ENCODE assay signal across 21 mouse cellular contexts in the genomic region with DNA sequence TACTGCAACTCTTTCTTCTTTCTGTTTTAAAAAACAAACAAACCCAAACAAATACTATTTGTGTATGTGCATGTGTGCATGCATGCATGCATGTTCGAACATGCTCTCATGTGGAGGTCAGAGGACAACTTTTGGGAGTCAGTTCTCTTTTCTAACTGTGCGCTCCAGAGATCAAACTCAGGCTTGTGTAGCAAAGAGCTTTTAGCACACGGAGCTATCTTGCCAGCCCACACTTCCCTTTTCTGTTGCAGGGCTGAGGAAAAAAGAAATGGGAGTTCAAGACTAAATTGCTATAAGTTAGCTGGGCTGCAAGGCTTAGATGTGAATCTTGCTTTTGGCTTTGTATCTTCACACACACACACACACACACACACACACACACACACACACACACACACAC. TPM values are rescaled to one million over a fixed set of nuclear protein-coding genes. Genes with fewer than 3 reads are reported as not detected.
A peak's percentile ranks its signal among the peaks of the same experiment; 100 is the strongest.
DNase-seq lines count a peak whose midpoint lies in the region; ATAC-seq and TF ChIP-seq lines count a peak whose summit lies in the region.
"Had no signal": no experiment of that assay in that cellular context is flagged by ENCODE, and none has a peak within 500 bp of the region (broad histone marks: within the 10 kb centered on the region; RNA-seq: fewer than 3 reads in every experiment).

No protein-coding gene starts in this region.

- peaks cover 23% of the 10 kb centered on the region for H3K36me3 ChIP-seq in liver, embryonic 11.5 days (ENCODE audit: control insufficient read depth, insufficient read depth, low read length)
- peaks cover 75% of the 10 kb centered on the region for H3K36me3 ChIP-seq in megakaryocyte, embryonic 14.5 days (replicated peaks; ENCODE audit: low read length)
- H3K36me3 ChIP-seq in thymus, adult 2 months (ENCODE audit: control insufficient read depth, insufficient read depth, low read length): no peaks in the 10 kb centered on the region

- no peak overlapping the region for H3K4me2 ChIP-seq in liver, embryonic 11.5 days
- H3K4me2 ChIP-seq: embryonic facial prominence, embryonic 13.5 days; hindbrain, embryonic 15.5 days; midbrain, embryonic 11.5 days; neural tube, embryonic 15.5 days had no signal

- H3K4me3 ChIP-seq in liver, embryonic 11.5 days (ENCODE audit: low read depth, low read length): no peak overlapping the region
- H3K4me3 ChIP-seq in megakaryocyte, embryonic 14.5 days (replicated peaks): peak overlapping the region; percentile 83
- H3K4me3 ChIP-seq in thymus, adult 2 months (ENCODE audit: control insufficient read depth, insufficient read depth, low read length): no peak overlapping the region
- H3K4me3 ChIP-seq: embryonic facial prominence, embryonic 13.5 days; heart, embryonic 10.5 days; hindbrain, embryonic 15.5 days; neural tube, embryonic 15.5 days had no signal

- H3K27ac ChIP-seq in liver, embryonic 11.5 days (ENCODE audit: low read depth, low read length): 0 out of 2 replicates have a peak overlapping the region, but pooled peaks have one; percentile 22
- H3K27ac ChIP-seq in thymus, adult 2 months (ENCODE audit: control insufficient read depth, insufficient read depth, low read length): no peak overlapping the region
- H3K27ac ChIP-seq: embryonic facial prominence, embryonic 13.5 days; heart, embryonic 10.5 days; hindbrain, embryonic 15.5 days; neural tube, embryonic 15.5 days had no signal

- no peak for ATAC-seq in liver, embryonic 11.5 days (replicated peaks; ENCODE audit: low FRiP score)
- ATAC-seq in granulocyte monocyte progenitor cell, adult 5-6 weeks (replicated peaks; ENCODE audit: poor library complexity, severe bottlenecking): peak; percentile 38; the same call in 1 of the 2 replicates
- ATAC-seq: forebrain, embryonic 14.5 days had no signal

- no peak for TF ChIP-seq POLR2A in thymus, adult 2 months (IDR thresholded peaks at IDR 0.05; ENCODE audit: control insufficient read depth, extremely low read depth, insufficient read depth, low read length, poor library complexity)

- TF ChIP-seq CTCF in thymus, adult 2 months (IDR thresholded peaks at IDR 0.05; ENCODE audit: borderline replicate concordance, control insufficient read depth, extremely low read depth, insufficient read depth, low read length, poor library complexity): no peak

- peaks cover 5% of the 10 kb centered on the region for H3K4me1 ChIP-seq in liver, embryonic 11.5 days (replicated peaks; ENCODE audit: control insufficient read depth, insufficient read depth, low read length)
- peaks cover 88% of the 10 kb centered on the region for H3K4me1 ChIP-seq in megakaryocyte, embryonic 14.5 days
- H3K4me1 ChIP-seq in thymus, adult 2 months (replicated peaks; ENCODE audit: control insufficient read depth, insufficient read depth, low read length): no peaks in the 10 kb centered on the region
- H3K4me1 ChIP-seq: embryonic facial prominence, embryonic 13.5 days; heart, embryonic 10.5 days had no signal

- H3K27me3 ChIP-seq in liver, embryonic 11.5 days (replicated peaks; ENCODE audit: control insufficient read depth, insufficient read depth, low read length): no peaks in the 10 kb centered on the region
- no peaks in the 10 kb centered on the region for H3K27me3 ChIP-seq in megakaryocyte, embryonic 14.5 days (replicated peaks)
- H3K27me3 ChIP-seq in thymus, adult 2 months (ENCODE audit: control insufficient read depth, insufficient read depth, low read length): no peaks in the 10 kb centered on the region
- H3K27me3 ChIP-seq: embryonic facial prominence, embryonic 13.5 days; hindbrain, embryonic 15.5 days; neural tube, embryonic 15.5 days had no signal

- DNase-seq in liver, embryonic 11.5 days (ENCODE audit: low spot score): no peak
- no peak for DNase-seq in liver
- no peak for DNase-seq in thymus, adult 2 months
- no peak for DNase-seq in kidney, postnatal 10 days
- DNase-seq in urinary bladder, postnatal 25 days (ENCODE audit: low spot score): no peak
- DNase-seq: cerebellum, adult 2 months; cerebellum, postnatal 25 days; embryo, embryonic 11 days; heart, postnatal 4 days; kidney, adult 2 months; kidney, postnatal 25 days; lung, adult 2 months; thymus, postnatal 14 days had no signal

- 49% methylated on average over 3 of the region's 3 CpGs for WGBS in liver, embryonic 11.5 days
- WGBS in thymus, adult 2 months: 48% methylated on average over 3 of the region's 3 CpGs

- no peaks in the 10 kb centered on the region for H3K9me3 ChIP-seq in liver, embryonic 11.5 days (ENCODE audit: control insufficient read depth, low read length)
- H3K9me3 ChIP-seq in megakaryocyte, embryonic 14.5 days: no peaks in the 10 kb centered on the region
- H3K9me3 ChIP-seq: embryonic facial prominence, embryonic 13.5 days; heart, embryonic 10.5 days; hindbrain, embryonic 15.5 days; neural tube, embryonic 15.5 days had no signal

- no peak overlapping the region for H3K9ac ChIP-seq in liver, embryonic 11.5 days (ENCODE audit: low read depth, low read length)
- H3K9ac ChIP-seq: embryonic facial prominence, embryonic 13.5 days; hindbrain, embryonic 15.5 days; neural tube, embryonic 15.5 days had no signal

RNA-seq across cellular contexts. Expression of a gene that starts 24.2 kb away (rescaled TPM):
- 30.8 and 36.0 TPM in 2 replicates for polyA plus RNA-seq in liver, embryonic 11.5 days (2014; fragmentation: Nextera tagmentation; extraction: Ambion mirVana)
- total RNA-seq in granulocyte monocyte progenitor cell, adult 5-6 weeks (2014; fragmentation: Nextera tagmentation): 54.2 and 61.4 TPM in 2 replicates
- total RNA-seq in granulocyte monocyte progenitor cell, adult 5-6 weeks (2017): 53.1 and 62.5 TPM in 2 replicates
- polyA plus RNA-seq in megakaryocyte, embryonic 14.5 days (2012; ENCODE audit: insufficient read depth, low replicate concordance): 13.5 and 14.1 TPM in 2 replicates
- 17.9 and 19.2 TPM in 2 replicates for polyA plus RNA-seq in thymus, adult 2 months (2012; rRNA removed)
